Mouse (Mus musculus) megakaryocyte, embryonic 14.5 days (primary cell): ENCODE measurements around the gene Nrgn.

Source experiments
- FLI1 ChIP-seq: IDR thresholded peaks from 2 replicates; pipeline ENCODE4 v1.6.1; 2012; ENCODE audit warnings: low read length, inconsistent platforms, mixed read lengths
- GATA1 ChIP-seq: IDR thresholded peaks from 3 replicates; pipeline ENCODE4 v1.6.1; 2012; ENCODE audit warnings: mixed read lengths, low read length, inconsistent platforms, borderline replicate concordance

DNA sequence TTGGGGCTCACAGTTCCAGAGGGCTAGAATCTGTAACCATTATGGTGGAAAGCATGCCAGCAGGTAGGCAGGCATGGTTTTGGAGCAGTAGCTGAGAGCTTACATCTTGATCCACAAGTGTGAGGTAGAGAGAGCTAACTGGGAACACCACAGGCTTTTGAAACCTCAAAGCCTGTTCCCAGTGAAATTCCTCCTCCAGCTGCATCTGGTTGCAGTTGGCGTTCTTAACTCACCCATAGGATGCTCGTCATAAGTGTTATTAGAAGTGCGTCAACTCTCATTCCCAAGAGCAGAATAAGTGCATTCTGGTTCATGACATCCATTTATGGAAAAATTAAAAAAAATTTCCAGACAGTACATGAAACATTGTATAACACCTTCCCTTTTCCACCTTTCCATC is 41.0 kb upstream of the Nrgn start:
- no peak for TF ChIP-seq GATA1
- no peak for TF ChIP-seq FLI1
